Mouse (Mus musculus) midbrain, embryonic 13.5 days (tissue): ENCODE data around the gene 6820408C15Rik. TPM values are rescaled to one million over a fixed set of nuclear protein-coding genes. Genes with fewer than 3 reads are reported as not detected.

Experiments
- ATAC-seq: fragments of 200-750 bp; cut with Nextera tagmentation; 2 replicates; pipeline ENCODE4 v1.8.0; 2017; ENCODE audit warnings: mild to moderate bottlenecking, moderate TSS enrichment, moderate library complexity
- H3K27ac ChIP-seq: fragments of 300-500 bp; sonication (generic); 2 replicates; pipeline ENCODE4 v1.5.1; 2015; ENCODE audit warnings: inconsistent platforms, mild to moderate bottlenecking, moderate library complexity
- H3K27me3 ChIP-seq: fragments of 300-500 bp; sonication (generic); 2 replicates; pipeline ENCODE4 v1.6.1; 2015; ENCODE audit warnings: mild to moderate bottlenecking, inconsistent platforms
- H3K36me3 ChIP-seq: fragments of 300-500 bp; sonication (generic); 2 replicates; pipeline ENCODE4 v1.6.1; 2015; ENCODE audit warnings: mild to moderate bottlenecking, inconsistent platforms
- H3K4me1 ChIP-seq: fragments of 300-500 bp; sonication (generic); replicated peaks from 2 replicates; pipeline ENCODE4 v1.6.1; 2015; ENCODE audit warnings: inconsistent platforms
- H3K4me2 ChIP-seq: fragments of 300-500 bp; sonication (generic); replicated peaks from 2 replicates; pipeline ENCODE4 v1.6.1; 2015; ENCODE audit warnings: moderate library complexity, mild to moderate bottlenecking, inconsistent platforms
- H3K4me3 ChIP-seq: fragments of 300-500 bp; sonication (generic); replicated peaks from 2 replicates; pipeline ENCODE4 v1.5.1; 2015; ENCODE audit warnings: mild to moderate bottlenecking, inconsistent platforms
- H3K9ac ChIP-seq: fragments of 300-500 bp; sonication (generic); replicated peaks from 2 replicates; pipeline ENCODE4 v1.6.1; 2015; ENCODE audit warnings: mild to moderate bottlenecking, inconsistent platforms
- H3K9me3 ChIP-seq: fragments of 300-500 bp; sonication (generic); 2 replicates; pipeline ENCODE4 v1.6.1; 2016; ENCODE audit warnings: mild to moderate bottlenecking, inconsistent platforms
- WGBS: fragments of 180-500 bp; shearing (Covaris S2); methylation state at CpG from one replicate; pipeline ENCODE4 v1.1.7; 2015; 5-methylcytosine and 5-hydroxymethylcytosine counted together
- polyA plus RNA-seq: library from polyadenylated mRNA; unstranded; fragments of >200 nt; fragmentation: Nextera tagmentation; extraction: Ambion mirVana; gene quantifications from 2 replicates; pipeline ENCODE4 v1.2.1, GENCODE M21; 2015

Gene 6820408C15Rik
- polyA plus RNA-seq, 1 experiment from 2014 or later: 1.7 TPM

DNA sequence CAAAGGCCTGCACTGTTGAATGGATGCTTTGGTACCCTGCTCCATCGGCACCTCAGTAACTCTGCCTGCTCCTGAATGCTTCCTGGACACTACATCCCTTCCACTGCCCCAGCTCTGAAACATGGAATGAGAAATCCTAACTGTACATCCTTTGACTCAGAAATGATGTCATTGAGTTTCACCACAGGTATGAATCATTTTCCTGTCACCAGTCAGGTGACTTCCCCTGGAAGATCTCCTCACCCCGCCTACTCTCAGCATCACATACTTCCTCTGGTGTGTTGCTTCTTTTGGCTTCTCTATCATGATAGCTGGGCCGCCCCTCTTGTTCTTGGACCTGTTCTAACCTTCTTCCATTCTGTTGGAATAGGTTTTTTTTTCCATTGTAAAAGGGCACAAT lies 65.5 kb downstream of the 6820408C15Rik start:
- Histone ChIP-seq H3K9ac (no peak overlapping the region), H3K27me3 (no peaks in the 10 kb centered on the region), H3K4me3 (no peak overlapping the region), H3K4me1 (no peaks in the 10 kb centered on the region), H3K4me2 (no peak overlapping the region), H3K27ac (no peak overlapping the region), H3K9me3 (no peaks in the 10 kb centered on the region), H3K36me3 (no peaks in the 10 kb centered on the region)
- WGBS: 90% methylated on average over 3 of the region's 3 CpGs
- no peak for ATAC-seq

DNA sequence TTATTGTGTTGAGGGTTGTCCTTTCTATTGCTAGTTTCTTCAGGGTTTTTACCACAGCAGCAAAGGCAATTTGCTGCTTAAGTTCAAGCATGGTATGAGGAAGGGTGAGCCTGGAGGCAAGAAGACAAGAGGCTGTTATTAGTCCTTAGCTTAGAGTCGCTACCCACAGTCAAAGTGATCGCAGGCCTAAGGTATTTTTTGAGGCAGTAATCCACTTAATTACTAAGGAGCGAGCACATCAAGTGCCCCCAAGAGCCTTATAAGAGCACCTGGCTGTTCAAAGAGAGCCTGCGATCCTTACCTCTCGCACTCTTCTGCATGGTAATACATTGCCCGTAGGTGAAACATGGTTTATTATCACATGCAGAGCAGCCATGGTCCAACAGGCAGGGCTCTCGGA lies 66.3 kb downstream of the 6820408C15Rik start:
- Histone ChIP-seq H3K4me3 (no peak overlapping the region), H3K27me3 (no peaks in the 10 kb centered on the region), H3K27ac (no peak overlapping the region), H3K36me3 (no peaks in the 10 kb centered on the region), H3K4me1 (no peaks in the 10 kb centered on the region), H3K9ac (no peak overlapping the region), H3K9me3 (no peaks in the 10 kb centered on the region), H3K4me2 (no peak overlapping the region)
- no peak for ATAC-seq
- 90% methylated on average over 7 of the region's 7 CpGs for WGBS

DNA sequence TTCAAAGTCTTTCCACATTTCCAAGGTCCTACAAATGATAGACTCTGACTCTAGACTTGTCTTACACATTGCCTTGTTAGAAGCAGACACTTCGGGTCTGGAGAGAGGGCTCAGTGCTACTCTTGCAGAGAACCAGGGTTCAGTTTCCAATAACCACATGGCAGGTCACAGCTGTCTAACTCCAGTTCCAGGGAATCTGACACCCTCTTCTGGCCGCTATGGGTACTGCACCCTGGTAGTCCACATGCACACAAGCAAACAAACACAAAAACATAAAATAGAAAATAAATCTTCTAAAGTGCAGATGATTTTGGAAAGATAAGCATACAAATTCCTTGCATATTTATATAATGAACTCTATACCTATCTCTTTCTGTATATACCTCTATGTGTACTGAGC lies 71.6 kb downstream of the 6820408C15Rik start:
- H3K27ac ChIP-seq: no peak overlapping the region
- no peaks in the 10 kb centered on the region for H3K9me3 ChIP-seq
- no peaks in the 10 kb centered on the region for H3K4me1 ChIP-seq
- H3K4me2 ChIP-seq: no peak overlapping the region
- no peak for ATAC-seq
- 78% methylated on average over 2 of the region's 2 CpGs for WGBS
- no peak overlapping the region for H3K4me3 ChIP-seq
- no peak overlapping the region for H3K9ac ChIP-seq
- H3K36me3 ChIP-seq: no peaks in the 10 kb centered on the region
- no peaks in the 10 kb centered on the region for H3K27me3 ChIP-seq

DNA sequence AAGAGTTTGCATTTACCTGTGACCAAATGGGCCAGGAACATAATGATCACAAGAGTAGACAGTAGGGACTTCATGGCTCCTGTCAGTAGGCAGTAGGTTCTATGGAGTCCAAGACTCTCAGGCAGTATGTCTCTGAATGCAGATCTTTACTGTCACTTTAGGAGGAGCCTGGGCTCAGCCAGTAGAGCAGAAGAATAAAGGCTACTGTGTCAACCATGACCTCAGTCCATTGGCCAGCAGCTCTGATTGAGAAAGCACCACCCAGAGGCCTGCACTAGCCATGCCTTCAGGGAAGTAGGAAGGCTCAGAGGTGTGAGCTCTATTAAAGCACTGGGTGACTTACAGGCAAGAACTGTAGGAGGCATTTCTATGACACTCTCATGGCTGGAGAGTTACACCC lies 74.7 kb downstream of the 6820408C15Rik start, which contains the start of gene Defb22:
Gene Defb22 (minus strand): TSS at position 101 of the 400 bp plus-strand sequence.
- Histone ChIP-seq H3K9ac (no peak within 1 kb of the TSS), H3K27me3 (no peaks in the 10 kb centered on the region), H3K9me3 (no peaks in the 10 kb centered on the region), H3K4me3 (no peak within 1 kb of the TSS), H3K4me2 (no peak within 1 kb of the TSS), H3K4me1 (no peaks in the 10 kb centered on the region), H3K27ac (no peak within 1 kb of the TSS), H3K36me3 (no peaks in the 10 kb centered on the region)
- ATAC-seq: no peak

DNA sequence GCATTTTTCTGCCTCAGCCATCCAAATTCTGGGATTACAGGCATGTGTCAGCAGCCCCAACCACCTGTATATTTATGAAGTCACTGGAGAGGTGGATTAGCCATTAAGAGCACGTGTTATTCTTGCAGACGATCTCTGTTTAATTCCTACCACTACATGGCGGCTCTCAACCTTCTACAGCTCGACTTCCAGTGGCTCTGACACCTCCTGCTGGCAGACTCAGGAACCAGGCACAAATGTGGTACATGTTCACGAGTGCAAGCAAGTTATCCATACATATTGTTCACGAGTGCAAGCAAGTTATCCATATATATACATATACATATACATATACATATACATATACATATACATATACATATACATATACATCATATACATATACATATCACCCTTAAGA lies 77.8 kb downstream of the 6820408C15Rik start:
- Histone ChIP-seq H3K9ac (no peak overlapping the region), H3K4me1 (no peaks in the 10 kb centered on the region), H3K9me3 (no peaks in the 10 kb centered on the region), H3K4me2 (no peak overlapping the region), H3K4me3 (no peak overlapping the region), H3K36me3 (no peaks in the 10 kb centered on the region), H3K27ac (no peak overlapping the region), H3K27me3 (no peaks in the 10 kb centered on the region)
- ATAC-seq: no peak
- WGBS: 79% methylated on average over 6 of the region's 6 CpGs

Other genes with a start within 250 kb of the 6820408C15Rik start
- 125 and 142 TPM in 2 replicates for gene Csnk2a1, start 188.7 kb upstream of the 6820408C15Rik start, polyA plus RNA-seq
- 32.2 and 36.2 TPM in 2 replicates for gene Tbc1d20, start 121.8 kb upstream of the 6820408C15Rik start, polyA plus RNA-seq
- 99.2 and 108 TPM in 2 replicates for gene Rbck1, start 82.9 kb upstream of the 6820408C15Rik start, polyA plus RNA-seq
- 0.82 and 0.89 TPM in 2 replicates for gene Trib3, start 71.6 kb upstream of the 6820408C15Rik start, polyA plus RNA-seq
- gene Nrsn2, start 38.9 kb upstream of the 6820408C15Rik start, polyA plus RNA-seq: 26.8 and 28.5 TPM in 2 replicates
- 18.2 and 18.5 TPM in 2 replicates for gene Sox12, start 17.5 kb upstream of the 6820408C15Rik start, polyA plus RNA-seq
- gene Zcchc3, start 560 bp upstream of the 6820408C15Rik start, polyA plus RNA-seq: 21.4 and 26.4 TPM in 2 replicates
- not detected in 2 replicates for gene Defb23, start 49.0 kb downstream of the 6820408C15Rik start, polyA plus RNA-seq
- not detected in 2 replicates for gene Defb20, start 61.5 kb downstream of the 6820408C15Rik start, polyA plus RNA-seq
- gene Defb22, start 74.6 kb downstream of the 6820408C15Rik start, polyA plus RNA-seq: not detected in 2 replicates
- not detected in 2 replicates for gene Defb26, start 96.1 kb downstream of the 6820408C15Rik start, polyA plus RNA-seq
- gene Defb28, start 102.7 kb downstream of the 6820408C15Rik start, polyA plus RNA-seq: not detected in 2 replicates
- not detected in 2 replicates for gene Defb29, start 124.5 kb downstream of the 6820408C15Rik start, polyA plus RNA-seq
- gene Gm17416, start 153.8 kb downstream of the 6820408C15Rik start, polyA plus RNA-seq: not detected in 2 replicates
- not detected in 2 replicates for gene Defb21, start 157.2 kb downstream of the 6820408C15Rik start, polyA plus RNA-seq
- gene Defb19, start 164.7 kb downstream of the 6820408C15Rik start, polyA plus RNA-seq: not detected in 2 replicates
- gene Defb45, start 183.8 kb downstream of the 6820408C15Rik start, polyA plus RNA-seq: not detected in 2 replicates
- not detected in 2 replicates for gene Defb36, start 188.7 kb downstream of the 6820408C15Rik start, polyA plus RNA-seq
- gene Defb25, start 207.5 kb downstream of the 6820408C15Rik start, polyA plus RNA-seq: not detected in 2 replicates
- gene Rem1, start 211.4 kb downstream of the 6820408C15Rik start, polyA plus RNA-seq: 0.15 and 0.27 TPM in 2 replicates